Mouse (Mus musculus): ENCODE results near the gene Plg. TPM values are rescaled to one million over a fixed set of nuclear protein-coding genes. Genes with fewer than 3 reads are reported as not detected.

Gene Plg
- polyA plus RNA-seq, 1 experiment from 2014 or later, result 0.13 TPM

DNA sequence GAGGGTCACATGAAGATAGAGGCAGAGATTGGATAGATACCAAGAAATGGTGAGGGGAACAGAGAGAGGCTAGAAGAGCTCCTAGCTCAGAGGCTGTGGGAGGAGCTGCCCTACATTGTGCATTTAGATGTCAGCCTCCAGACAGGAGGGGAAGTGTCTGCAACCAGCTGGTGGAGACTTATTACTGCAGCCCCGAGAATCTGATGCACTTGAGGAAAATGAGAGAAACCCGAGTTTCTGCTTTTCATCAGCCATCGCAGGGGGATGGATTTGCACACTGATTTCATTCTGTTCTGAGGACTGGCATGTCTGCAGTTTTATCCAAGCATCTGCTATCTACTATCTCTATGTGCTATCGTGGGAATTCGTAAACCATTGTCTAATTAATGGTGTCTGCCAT, 53.3 kb downstream of the Plg start:
- Histone ChIP-seq H3K36me3 (ENCODE audit: insufficient read depth, low read length) (no peaks in the 10 kb centered on the region), H3K9ac (ENCODE audit: low read depth, low read length) (no peak overlapping the region), H3K27ac (no peak overlapping the region), H3K4me3 (replicated peaks; ENCODE audit: low read depth, low read length) (no peak overlapping the region), H3K27me3 (ENCODE audit: insufficient read depth, low read length) (no peaks in the 10 kb centered on the region), H3K4me2 (ENCODE audit: low read length) (no peak overlapping the region), H3K4me1 (replicated peaks; ENCODE audit: insufficient read depth, low read length) (no peaks in the 10 kb centered on the region), H3K9me3 (replicated peaks; ENCODE audit: low read length) (no peaks in the 10 kb centered on the region)
- no peak for TF ChIP-seq CTCF (IDR thresholded peaks at IDR 0.05; ENCODE audit: low read depth)
- no peak for ATAC-seq (replicated peaks; ENCODE audit: low FRiP score, low read depth)
- WGBS, result 55% methylated on average over 5 of the region's 5 CpGs
- no peak for DNase-seq (ENCODE audit: low spot score)

DNA sequence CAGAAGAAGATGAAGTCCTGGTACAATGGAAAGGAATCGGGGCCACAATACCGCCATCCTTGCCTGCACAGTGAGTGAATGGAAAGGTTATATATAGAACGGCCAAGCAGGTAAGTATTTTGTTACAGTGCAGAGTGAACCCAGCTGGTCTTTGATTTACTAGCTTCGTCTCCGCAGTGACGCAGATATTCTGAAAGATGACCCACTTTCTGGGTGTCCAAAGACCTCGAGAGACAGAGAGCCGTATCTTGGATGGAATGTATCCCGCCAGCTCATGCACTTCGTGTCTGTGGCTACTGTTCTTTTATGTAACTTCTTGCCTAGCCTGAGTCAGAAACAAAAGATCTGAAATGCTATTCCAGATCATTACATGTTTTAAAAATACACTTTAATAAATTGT, 59.4 kb downstream of the Plg start:
- no peak overlapping the region for H3K4me3 ChIP-seq (replicated peaks; ENCODE audit: low read depth, low read length)
- ATAC-seq (replicated peaks; ENCODE audit: low FRiP score, low read depth) (no peak), DNase-seq (ENCODE audit: low spot score) (no peak)
- no peaks in the 10 kb centered on the region for H3K4me1 ChIP-seq (replicated peaks; ENCODE audit: insufficient read depth, low read length)
- H3K4me2 ChIP-seq (ENCODE audit: low read length), result no peak overlapping the region
- H3K9me3 ChIP-seq (replicated peaks; ENCODE audit: low read length), result no peaks in the 10 kb centered on the region
- H3K36me3 ChIP-seq (ENCODE audit: insufficient read depth, low read length), result no peaks in the 10 kb centered on the region
- no peaks in the 10 kb centered on the region for H3K27me3 ChIP-seq (ENCODE audit: insufficient read depth, low read length)
- H3K27ac ChIP-seq, result no peak overlapping the region
- no peak for TF ChIP-seq CTCF (IDR thresholded peaks at IDR 0.05; ENCODE audit: low read depth)
- no peak overlapping the region for H3K9ac ChIP-seq (ENCODE audit: low read depth, low read length)
- whole genome bisulfite sequencing, result 51% methylated on average over 10 of the region's 10 CpGs

DNA sequence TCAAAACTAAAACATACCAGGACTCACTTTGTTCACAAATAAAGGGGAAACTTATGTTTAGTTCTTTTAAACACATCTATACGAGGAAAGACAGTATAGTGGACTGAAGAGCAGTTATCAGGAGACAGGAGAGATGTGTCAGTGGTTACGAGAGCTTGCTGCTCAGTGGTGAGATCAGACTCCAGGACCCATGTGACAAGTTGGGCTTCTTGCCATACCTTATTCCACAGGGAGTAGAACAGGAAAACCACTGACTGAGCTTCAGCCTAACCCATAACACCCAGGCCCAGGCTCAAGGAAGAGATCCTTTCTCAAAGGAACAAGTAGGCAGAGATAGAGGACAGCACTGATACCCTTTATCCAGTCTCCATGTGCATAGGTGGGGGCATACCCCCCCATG, 66.2 kb downstream of the Plg start:
- Histone ChIP-seq H3K4me3 (replicated peaks; ENCODE audit: low read depth, low read length) (no peak overlapping the region), H3K4me2 (ENCODE audit: low read length) (no peak overlapping the region), H3K4me1 (replicated peaks; ENCODE audit: insufficient read depth, low read length) (no peaks in the 10 kb centered on the region), H3K9me3 (replicated peaks; ENCODE audit: low read length) (no peaks in the 10 kb centered on the region), H3K27ac (no peak overlapping the region), H3K9ac (ENCODE audit: low read depth, low read length) (no peak overlapping the region), H3K36me3 (ENCODE audit: insufficient read depth, low read length) (no peaks in the 10 kb centered on the region), H3K27me3 (ENCODE audit: insufficient read depth, low read length) (no peaks in the 10 kb centered on the region)
- WGBS, result 63% methylated on average over 2 of the region's 2 CpGs
- DNase-seq (ENCODE audit: low spot score) (no peak), ATAC-seq (replicated peaks; ENCODE audit: low FRiP score, low read depth) (no peak)
- no peak for TF ChIP-seq CTCF (IDR thresholded peaks at IDR 0.05; ENCODE audit: low read depth)

DNA sequence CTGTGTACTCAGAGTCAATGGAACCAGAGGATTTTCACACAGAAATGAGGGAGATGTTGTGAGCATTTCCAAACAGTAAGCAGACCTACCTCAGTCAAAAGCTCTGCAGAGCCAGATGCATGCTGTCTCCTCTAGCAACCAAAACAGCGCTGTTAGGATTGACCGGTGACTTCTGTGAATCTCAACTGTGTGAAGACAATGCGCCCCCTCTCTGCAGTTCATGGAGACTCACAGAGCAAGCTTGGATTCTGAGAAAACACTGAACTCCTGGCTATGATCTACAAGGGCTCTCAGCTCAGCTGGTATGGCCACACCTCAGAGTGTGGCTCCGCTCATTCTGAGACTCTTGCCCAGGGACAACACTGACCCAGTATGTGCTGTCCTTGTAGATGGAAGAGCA, 72.8 kb downstream of the Plg start:
- no peak for ATAC-seq (replicated peaks; ENCODE audit: low FRiP score, low read depth)
- no peaks in the 10 kb centered on the region for H3K27me3 ChIP-seq (ENCODE audit: insufficient read depth, low read length)
- 52% methylated on average over 4 of the region's 4 CpGs for WGBS

DNA sequence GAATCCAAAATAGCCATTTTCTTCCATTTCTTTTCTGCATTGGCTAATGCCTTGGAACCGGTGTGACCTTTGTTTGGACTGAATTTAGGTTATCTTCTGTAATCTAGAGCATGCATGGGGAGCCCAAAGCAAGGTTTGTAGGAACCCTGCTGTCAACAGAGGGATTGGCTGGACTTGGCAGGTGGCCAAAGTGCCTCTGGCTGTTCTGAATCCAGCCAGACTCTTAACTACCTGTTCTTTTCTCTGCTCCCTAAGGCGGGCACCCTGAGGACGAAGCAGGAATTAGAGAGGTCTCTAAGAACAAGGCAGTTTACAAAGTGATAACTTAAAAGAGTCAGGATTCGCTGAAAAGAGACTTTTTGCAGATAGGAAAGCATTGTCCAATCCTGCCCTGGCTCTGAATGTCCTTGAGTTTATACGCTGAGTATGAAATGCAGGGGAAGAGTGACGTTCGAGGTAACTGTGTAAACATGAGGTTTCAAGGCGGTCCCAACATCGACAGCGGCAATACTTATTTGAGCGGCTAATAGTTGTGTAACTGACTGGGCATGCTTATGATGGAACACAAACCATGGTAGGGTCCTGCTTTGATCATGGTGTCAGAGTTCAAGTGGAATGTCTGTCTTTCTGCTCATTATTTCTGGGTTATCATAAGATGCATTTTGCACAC, 74.6 kb downstream of the Plg start:
- H3K27me3 ChIP-seq (ENCODE audit: insufficient read depth, low read length), result no peaks in the 10 kb centered on the region
- no peaks in the 10 kb centered on the region for H3K4me1 ChIP-seq (replicated peaks; ENCODE audit: insufficient read depth, low read length)
- DNase-seq (ENCODE audit: low spot score) (no peak), ATAC-seq (replicated peaks; ENCODE audit: low FRiP score, low read depth) (no peak)
- H3K4me3 ChIP-seq (replicated peaks; ENCODE audit: low read depth, low read length), result no peak overlapping the region
- H3K27ac ChIP-seq, result no peak overlapping the region
- no peak overlapping the region for H3K4me2 ChIP-seq (ENCODE audit: low read length)
- H3K9ac ChIP-seq (ENCODE audit: low read depth, low read length), result no peak overlapping the region
- H3K36me3 ChIP-seq (ENCODE audit: insufficient read depth, low read length), result no peaks in the 10 kb centered on the region
- no peak for TF ChIP-seq CTCF (IDR thresholded peaks at IDR 0.05; ENCODE audit: low read depth)
- WGBS, result 78% methylated on average over 11 of the region's 11 CpGs
- H3K9me3 ChIP-seq (replicated peaks; ENCODE audit: low read length), result no peaks in the 10 kb centered on the region

More for the DNA sequence above, 72.8 kb downstream of the Plg start:
- Histone ChIP-seq H3K4me1 (replicated peaks; ENCODE audit: insufficient read depth, low read length) (no peaks in the 10 kb centered on the region), H3K9ac (ENCODE audit: low read depth, low read length) (no peak overlapping the region), H3K27ac (no peak overlapping the region), H3K4me3 (replicated peaks; ENCODE audit: low read depth, low read length) (no peak overlapping the region), H3K9me3 (replicated peaks; ENCODE audit: low read length) (no peaks in the 10 kb centered on the region), H3K4me2 (ENCODE audit: low read length) (no peak overlapping the region), H3K36me3 (ENCODE audit: insufficient read depth, low read length) (no peaks in the 10 kb centered on the region)
- peak; percentile 65 for TF ChIP-seq CTCF (IDR thresholded peaks at IDR 0.05; ENCODE audit: low read depth)
- peak; percentile 71 for DNase-seq (ENCODE audit: low spot score)

DNA sequence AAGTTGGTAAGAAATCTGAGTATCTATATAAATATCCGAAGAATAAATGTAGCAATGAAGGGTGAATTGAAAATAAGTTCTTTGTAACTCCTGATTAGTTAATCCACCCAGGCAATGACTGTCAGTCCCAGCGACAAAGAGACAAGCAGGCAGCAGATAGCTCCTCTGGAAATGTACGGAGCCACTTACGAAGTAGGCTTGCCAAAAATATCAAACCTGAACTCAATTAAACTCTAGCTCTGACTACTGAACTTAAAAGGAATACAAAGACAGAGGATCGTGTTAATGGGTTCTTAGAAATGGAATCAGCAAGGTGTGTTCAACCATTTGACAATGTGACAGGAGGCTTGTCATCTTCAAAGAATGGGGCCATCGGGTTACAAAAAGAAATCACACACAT, 75.3 kb downstream of the Plg start:
- 75% methylated on average over 6 of the region's 6 CpGs for WGBS
- no peak for ATAC-seq (replicated peaks; ENCODE audit: low FRiP score, low read depth)
- H3K4me3 ChIP-seq (replicated peaks; ENCODE audit: low read depth, low read length), result no peak overlapping the region

More for the DNA sequence above, 75.3 kb downstream of the Plg start:
- H3K27me3 ChIP-seq (ENCODE audit: insufficient read depth, low read length), result no peaks in the 10 kb centered on the region
- no peak overlapping the region for H3K27ac ChIP-seq
- H3K4me2 ChIP-seq (ENCODE audit: low read length), result no peak overlapping the region
- no peak overlapping the region for H3K9ac ChIP-seq (ENCODE audit: low read depth, low read length)
- H3K9me3 ChIP-seq (replicated peaks; ENCODE audit: low read length), result no peaks in the 10 kb centered on the region
- H3K4me1 ChIP-seq (replicated peaks; ENCODE audit: insufficient read depth, low read length), result no peaks in the 10 kb centered on the region
- DNase-seq (ENCODE audit: low spot score), result no peak
- no peak for TF ChIP-seq CTCF (IDR thresholded peaks at IDR 0.05; ENCODE audit: low read depth)
- no peaks in the 10 kb centered on the region for H3K36me3 ChIP-seq (ENCODE audit: insufficient read depth, low read length)
